Mouse (Mus musculus): Measurements from ENCODE around the gene Gatad2a. TPM values are rescaled to one million over a fixed set of nuclear protein-coding genes. Genes with fewer than 3 reads are reported as not detected.
A peak's percentile ranks its signal among the peaks of the same experiment; 100 is the strongest.

Gene Gatad2a
- total and polyA plus RNA-seq, 3 experiments = 52.2 to 139 (median 99.3) TPM

- TF ChIP-seq TAL1 (conservative IDR thresholded peaks at IDR 0.05; ENCODE audit: low read depth, low read length) = no peak
- TF ChIP-seq POLR2AphosphoS5 (IDR thresholded peaks at IDR 0.05; ENCODE audit: insufficient replicate concordance, low read depth, low read length) = no peak
- TF ChIP-seq GATA2 (IDR thresholded peaks at IDR 0.05; ENCODE audit: borderline replicate concordance, low read depth, low read length) = no peak
- no peak for TF ChIP-seq GATA1 (IDR thresholded peaks at IDR 0.05; ENCODE audit: borderline replicate concordance, low read length)
- no peak for TF ChIP-seq CTCF (IDR thresholded peaks at IDR 0.05; ENCODE audit: low read depth, low read length)
- Histone ChIP-seq H3K36me3 (replicated peaks) (peaks cover 98% of the 10 kb centered on the region), H3K4me1 (ENCODE audit: insufficient read depth, low read depth, low read length) (peaks cover 15% of the 10 kb centered on the region), H3K27me3 (ENCODE audit: insufficient read depth, low read length) (no peaks in the 10 kb centered on the region), H3K9me3 (replicated peaks) (no peaks in the 10 kb centered on the region), H3K4me3 (ENCODE audit: low read depth, low read length) (no peak overlapping the region)
- DNase-seq (ENCODE audit: low spot score) (no peak), ATAC-seq (ENCODE audit: extremely low read depth, insufficient number of reproducible peaks, low FRiP score, poor library complexity, severe bottlenecking) (no peak)
Measured at GRCm38 (mm10) chr8:69914526-69914925, 81.7 kb downstream of the Gatad2a start.

GRCm38 (mm10) chr8:69912478-69913074, 83.6 kb downstream of the Gatad2a start:
- Histone ChIP-seq H3K4me3 (ENCODE audit: low read depth, low read length) (no peak overlapping the region), H3K36me3 (replicated peaks) (peaks cover 99% of the 10 kb centered on the region), H3K4me1 (ENCODE audit: insufficient read depth, low read depth, low read length) (0 out of 2 replicates have a peak, but pooled peaks cover 2% of the 10 kb centered on the region), H3K9me3 (replicated peaks) (no peaks in the 10 kb centered on the region), H3K27me3 (ENCODE audit: insufficient read depth, low read length) (no peaks in the 10 kb centered on the region)
- TF ChIP-seq GATA2 (IDR thresholded peaks at IDR 0.05; ENCODE audit: borderline replicate concordance, low read depth, low read length) (no peak), CTCF (IDR thresholded peaks at IDR 0.05; ENCODE audit: low read depth, low read length) (no peak), POLR2AphosphoS5 (IDR thresholded peaks at IDR 0.05; ENCODE audit: insufficient replicate concordance, low read depth, low read length) (no peak), GATA1 (IDR thresholded peaks at IDR 0.05; ENCODE audit: borderline replicate concordance, low read length) (no peak), TAL1 (conservative IDR thresholded peaks at IDR 0.05; ENCODE audit: low read depth, low read length) (no peak)
- no peak for ATAC-seq (ENCODE audit: extremely low read depth, insufficient number of reproducible peaks, low FRiP score, poor library complexity, severe bottlenecking)
- no peak for DNase-seq (ENCODE audit: low spot score)

- Histone ChIP-seq H3K36me3 (replicated peaks) (peaks cover 99% of the 10 kb centered on the region), H3K4me1 (ENCODE audit: insufficient read depth, low read depth, low read length) (no peaks in the 10 kb centered on the region), H3K4me3 (ENCODE audit: low read depth, low read length) (no peak overlapping the region), H3K27me3 (ENCODE audit: insufficient read depth, low read length) (no peaks in the 10 kb centered on the region), H3K9me3 (replicated peaks) (no peaks in the 10 kb centered on the region)
- no peak for TF ChIP-seq CTCF (IDR thresholded peaks at IDR 0.05; ENCODE audit: low read depth, low read length)
- no peak for TF ChIP-seq GATA1 (IDR thresholded peaks at IDR 0.05; ENCODE audit: borderline replicate concordance, low read length)
- no peak for ATAC-seq (ENCODE audit: extremely low read depth, insufficient number of reproducible peaks, low FRiP score, poor library complexity, severe bottlenecking)
- DNase-seq (ENCODE audit: low spot score) = no peak
Measured at GRCm38 (mm10) chr8:69911917-69912316, 84.3 kb downstream of the Gatad2a start.

- H3K36me3 ChIP-seq (replicated peaks) = peaks cover 73% of the 10 kb centered on the region
- peaks cover 5% of the 10 kb centered on the region; the same call in 1 of the 2 replicates for H3K27me3 ChIP-seq (ENCODE audit: insufficient read depth, low read length)
- H3K4me3 ChIP-seq (ENCODE audit: low read depth, low read length) = no peak overlapping the region
- peaks cover 29% of the 10 kb centered on the region for H3K4me1 ChIP-seq (ENCODE audit: insufficient read depth, low read depth, low read length)
- H3K9me3 ChIP-seq (replicated peaks) = peaks cover 14% of the 10 kb centered on the region
- DNase-seq (ENCODE audit: low spot score) (no peak), ATAC-seq (ENCODE audit: extremely low read depth, insufficient number of reproducible peaks, low FRiP score, poor library complexity, severe bottlenecking) (no peak)
- TF ChIP-seq GATA1 (IDR thresholded peaks at IDR 0.05; ENCODE audit: borderline replicate concordance, low read length) (no peak), CTCF (IDR thresholded peaks at IDR 0.05; ENCODE audit: low read depth, low read length) (no peak), POLR2AphosphoS5 (IDR thresholded peaks at IDR 0.05; ENCODE audit: insufficient replicate concordance, low read depth, low read length) (no peak), TAL1 (conservative IDR thresholded peaks at IDR 0.05; ENCODE audit: low read depth, low read length) (no peak), GATA2 (IDR thresholded peaks at IDR 0.05; ENCODE audit: borderline replicate concordance, low read depth, low read length) (no peak)
Measured at GRCm38 (mm10) chr8:69907106-69907505, 89.1 kb downstream of the Gatad2a start.

- TF ChIP-seq CTCF (IDR thresholded peaks at IDR 0.05; ENCODE audit: low read depth, low read length) = no peak
- TF ChIP-seq TAL1 (conservative IDR thresholded peaks at IDR 0.05; ENCODE audit: low read depth, low read length) = no peak
- TF ChIP-seq GATA2 (IDR thresholded peaks at IDR 0.05; ENCODE audit: borderline replicate concordance, low read depth, low read length) = no peak
- TF ChIP-seq POLR2AphosphoS5 (IDR thresholded peaks at IDR 0.05; ENCODE audit: insufficient replicate concordance, low read depth, low read length) = peak; percentile 65; the same call in 1 of the 2 replicates
- Histone ChIP-seq H3K27me3 (ENCODE audit: insufficient read depth, low read length) (peaks cover 5% of the 10 kb centered on the region; the same call in 1 of the 2 replicates), H3K36me3 (replicated peaks) (peaks cover 65% of the 10 kb centered on the region), H3K9me3 (replicated peaks) (peaks cover 16% of the 10 kb centered on the region), H3K4me1 (ENCODE audit: insufficient read depth, low read depth, low read length) (peaks cover 35% of the 10 kb centered on the region), H3K4me3 (ENCODE audit: low read depth, low read length) (no peak overlapping the region)
- no peak for DNase-seq (ENCODE audit: low spot score)
- ATAC-seq (ENCODE audit: extremely low read depth, insufficient number of reproducible peaks, low FRiP score, poor library complexity, severe bottlenecking) = no peak
Measured at GRCm38 (mm10) chr8:69906260-69906659, 89.9 kb downstream of the Gatad2a start.

GRCm38 (mm10) chr8:69904096-69904495, 92.1 kb downstream of the Gatad2a start:
- Histone ChIP-seq H3K27me3 (ENCODE audit: insufficient read depth, low read length) (peaks cover 5% of the 10 kb centered on the region; the same call in 1 of the 2 replicates), H3K4me3 (ENCODE audit: low read depth, low read length) (no peak overlapping the region), H3K9me3 (replicated peaks) (peaks cover 16% of the 10 kb centered on the region), H3K4me1 (ENCODE audit: insufficient read depth, low read depth, low read length) (peaks cover 47% of the 10 kb centered on the region), H3K36me3 (replicated peaks) (peaks cover 54% of the 10 kb centered on the region)
- DNase-seq (ENCODE audit: low spot score) = no peak
- ATAC-seq (ENCODE audit: extremely low read depth, insufficient number of reproducible peaks, low FRiP score, poor library complexity, severe bottlenecking) = no peak
- TF ChIP-seq GATA2 (IDR thresholded peaks at IDR 0.05; ENCODE audit: borderline replicate concordance, low read depth, low read length) (no peak), GATA1 (IDR thresholded peaks at IDR 0.05; ENCODE audit: borderline replicate concordance, low read length) (no peak), POLR2AphosphoS5 (IDR thresholded peaks at IDR 0.05; ENCODE audit: insufficient replicate concordance, low read depth, low read length) (no peak), CTCF (IDR thresholded peaks at IDR 0.05; ENCODE audit: low read depth, low read length) (no peak), TAL1 (conservative IDR thresholded peaks at IDR 0.05; ENCODE audit: low read depth, low read length) (no peak)
